ENCODE assay signal across 19 mouse cellular contexts in the genomic region with DNA sequence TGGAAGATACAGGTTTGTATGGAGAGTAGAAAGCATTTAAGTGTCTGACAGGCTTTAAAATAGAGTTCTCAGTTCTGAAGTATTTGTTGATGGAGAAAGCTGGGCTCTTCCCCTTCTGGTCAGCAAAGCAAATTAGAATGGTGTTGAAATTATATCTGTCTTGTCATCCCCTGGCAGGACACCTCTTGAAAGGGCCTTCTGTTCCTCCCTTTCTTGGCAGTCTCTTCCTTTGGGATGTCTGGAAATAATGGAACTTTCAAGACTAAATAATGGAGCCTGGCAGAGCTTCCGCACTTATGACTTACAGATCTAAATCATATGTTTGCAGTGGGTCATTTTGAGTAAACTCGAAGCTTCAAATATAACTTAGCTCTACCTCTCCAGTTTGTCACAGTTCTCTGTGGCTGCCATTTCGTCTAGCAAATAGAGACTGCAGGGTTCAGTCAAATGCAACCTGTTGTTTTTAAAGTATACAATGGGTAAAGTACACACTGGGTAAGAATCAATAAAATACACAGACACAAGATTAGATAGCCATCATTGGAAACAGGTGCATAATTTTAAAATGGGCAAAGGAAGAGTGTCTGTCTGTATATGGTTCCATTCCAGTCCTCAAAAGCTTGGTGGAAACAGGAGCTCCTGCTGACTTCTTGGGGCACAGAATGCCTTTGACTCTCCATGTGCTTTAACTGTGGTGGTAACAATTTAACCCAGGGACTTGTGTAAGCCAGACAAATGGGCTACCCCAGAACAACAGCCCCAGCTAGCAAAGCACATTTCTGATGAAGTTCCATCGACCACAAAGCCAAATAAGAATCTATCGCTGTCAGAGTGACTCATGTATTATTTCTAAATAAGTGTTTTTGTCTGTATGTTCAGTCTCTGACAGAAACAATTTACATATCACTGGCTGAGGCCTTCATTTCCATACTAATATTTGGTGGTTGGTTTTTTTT.
DNase-seq lines count a peak whose midpoint lies in the region; ATAC-seq lines count a peak whose summit lies in the region.
"Had no signal": no experiment of that assay in that cellular context is flagged by ENCODE, and none has a peak within 500 bp of the region (broad histone marks: within the 10 kb centered on the region; RNA-seq: fewer than 3 reads in every experiment).

No protein-coding gene starts in this region.

- H3K4me3 ChIP-seq in forebrain, embryonic 14.5 days (ENCODE audit: low read depth, low read length): no peak overlapping the region
- no peak overlapping the region for H3K4me3 ChIP-seq in forebrain, embryonic 15.5 days
- H3K4me3 ChIP-seq in lung, embryonic 16.5 days (ENCODE audit: low read length): no peak overlapping the region
- H3K4me3 ChIP-seq: intestine, embryonic 15.5 days; liver, embryonic 13.5 days; neural tube, embryonic 13.5 days had no signal

- no peak overlapping the region for H3K9ac ChIP-seq in forebrain, embryonic 14.5 days (ENCODE audit: low read length)
- no peak overlapping the region for H3K9ac ChIP-seq in forebrain, embryonic 15.5 days (replicated peaks)
- H3K9ac ChIP-seq in lung, embryonic 16.5 days (ENCODE audit: low read length): no peak overlapping the region
- H3K9ac ChIP-seq: intestine, embryonic 15.5 days; liver, embryonic 13.5 days; neural tube, embryonic 13.5 days had no signal

- WGBS in forebrain, embryonic 14.5 days: 80% methylated on average over 5 of the region's 5 CpGs
- 67% methylated on average over 5 of the region's 5 CpGs for WGBS in forebrain, embryonic 15.5 days
- 61% methylated on average over 5 of the region's 5 CpGs for WGBS in lung, embryonic 16.5 days

- peak; percentile 25 for DNase-seq in forebrain, embryonic 14.5 days (ENCODE audit: low spot score)
- DNase-seq in lung, adult 18-20 months: no peak
- DNase-seq in induced T-regulatory cell, adult 2 months (ENCODE audit: low read depth): peak; percentile 18
- no peak for DNase-seq in thymus, postnatal 0 days (ENCODE audit: low spot score)
- no peak for DNase-seq in neural tube, embryonic 10.5 days (ENCODE audit: extremely low spot score, low spot score)
- DNase-seq: adrenal gland, postnatal 10 days; cerebellum, adult 9-11 months; embryo, embryonic 11 days; gastrocnemius, postnatal 25 days; kidney, postnatal 14 days; layer of hippocampus, adult 9-11 months; liver, embryonic 13.5 days; midbrain, embryonic 14.5 days; right cerebral cortex, postnatal 25 days; thymus, postnatal 36 days had no signal

- no peaks in the 10 kb centered on the region for H3K36me3 ChIP-seq in forebrain, embryonic 14.5 days (ENCODE audit: control insufficient read depth, insufficient read depth, low read length)
- H3K36me3 ChIP-seq in forebrain, embryonic 15.5 days: no peaks in the 10 kb centered on the region
- H3K36me3 ChIP-seq in lung, embryonic 16.5 days (ENCODE audit: control insufficient read depth, insufficient read depth, low read length): no peaks in the 10 kb centered on the region
- H3K36me3 ChIP-seq: intestine, embryonic 15.5 days; liver, embryonic 13.5 days; neural tube, embryonic 13.5 days had no signal

- no peaks in the 10 kb centered on the region for H3K27me3 ChIP-seq in forebrain, embryonic 14.5 days (replicated peaks; ENCODE audit: control insufficient read depth, insufficient read depth, low read length)
- H3K27me3 ChIP-seq in forebrain, embryonic 15.5 days: no peaks in the 10 kb centered on the region
- no peaks in the 10 kb centered on the region for H3K27me3 ChIP-seq in lung, embryonic 16.5 days (ENCODE audit: control insufficient read depth, insufficient read depth, low read depth, low read length)
- H3K27me3 ChIP-seq: intestine, embryonic 15.5 days; liver, embryonic 13.5 days; neural tube, embryonic 13.5 days had no signal

- H3K4me1 ChIP-seq in forebrain, embryonic 14.5 days (ENCODE audit: control insufficient read depth, insufficient read depth, low read length): no peaks in the 10 kb centered on the region
- H3K4me1 ChIP-seq in forebrain, embryonic 15.5 days: 0 out of 2 replicates have a peak, but pooled peaks cover 4% of the 10 kb centered on the region
- H3K4me1 ChIP-seq in lung, embryonic 16.5 days (replicated peaks; ENCODE audit: control insufficient read depth, insufficient read depth, low read length): peaks cover 11% of the 10 kb centered on the region; the same call in 1 of the 2 replicates
- H3K4me1 ChIP-seq: intestine, embryonic 15.5 days; neural tube, embryonic 13.5 days had no signal

- no peaks in the 10 kb centered on the region for H3K9me3 ChIP-seq in forebrain, embryonic 14.5 days (replicated peaks; ENCODE audit: control insufficient read depth, low read length)
- H3K9me3 ChIP-seq in forebrain, embryonic 15.5 days: no peaks in the 10 kb centered on the region
- H3K9me3 ChIP-seq in lung, embryonic 16.5 days (ENCODE audit: control insufficient read depth, low read length): no peaks in the 10 kb centered on the region
- H3K9me3 ChIP-seq: intestine, embryonic 15.5 days; liver, embryonic 13.5 days; neural tube, embryonic 13.5 days had no signal

- no peak overlapping the region for H3K4me2 ChIP-seq in forebrain, embryonic 14.5 days (ENCODE audit: low read length)
- no peak overlapping the region for H3K4me2 ChIP-seq in forebrain, embryonic 15.5 days (replicated peaks)
- H3K4me2 ChIP-seq in lung, embryonic 16.5 days (ENCODE audit: low read depth, low read length): no peak overlapping the region
- H3K4me2 ChIP-seq: intestine, embryonic 15.5 days; neural tube, embryonic 13.5 days had no signal

- no peak for ATAC-seq in forebrain, embryonic 14.5 days
- no peak for ATAC-seq in forebrain, embryonic 15.5 days (replicated peaks)
- peak; percentile 32 for ATAC-seq in lung, embryonic 16.5 days (ENCODE audit: low read depth)
- ATAC-seq: intestine, embryonic 15.5 days had no signal

- H3K27ac ChIP-seq in forebrain, embryonic 14.5 days (ENCODE audit: low read depth, low read length): no peak overlapping the region
- H3K27ac ChIP-seq in forebrain, embryonic 15.5 days (replicated peaks): no peak overlapping the region
- H3K27ac ChIP-seq in lung, embryonic 16.5 days (ENCODE audit: low read length): no peak overlapping the region
- H3K27ac ChIP-seq: intestine, embryonic 15.5 days; liver, embryonic 13.5 days; neural tube, embryonic 13.5 days had no signal

Comparison
In these comparisons a context has a peak if more than half of its experiments do, and no peak if none do; other contexts are left out.
1. DNase-seq: peak in forebrain, embryonic 14.5 days (single experiment) and induced T-regulatory cell, adult 2 months (single experiment); none in lung, adult 18-20 months (0 of 2), thymus, postnatal 0 days (single experiment) and neural tube, embryonic 10.5 days (single experiment).